Mouse (Mus musculus) lung, embryonic 16.5 days (tissue): ENCODE results near the gene Ctu1. TPM values are rescaled to one million over a fixed set of nuclear protein-coding genes. Genes with fewer than 3 reads are reported as not detected.
"Not testable (repeated sequence)": the region's sequence is repeated elsewhere in the genome, so short reads cannot be mapped to it uniquely, and the experiment has no call there.

ENCODE experiments used
- ATAC-seq: fragments of 200-750 bp; cut with Nextera tagmentation; 2 replicates; pipeline ENCODE4 v1.8.0; 2017; ENCODE audit warnings: low read depth, mild to moderate bottlenecking, moderate library complexity
- H3K27ac ChIP-seq: fragments of 300-500 bp; sonication (generic); 2 replicates; pipeline ENCODE4 v1.5.1; 2014; ENCODE audit warnings: mild to moderate bottlenecking, control low read depth, low read length
- H3K27me3 ChIP-seq: fragments of 300-500 bp; sonication (generic); 2 replicates; pipeline ENCODE4 v1.6.1; 2014; ENCODE audit warnings: low read depth, low read length, mixed read lengths; ENCODE audit not compliant: control insufficient read depth, insufficient read depth
- H3K36me3 ChIP-seq: fragments of 300-500 bp; sonication (generic); 2 replicates; pipeline ENCODE4 v1.6.1; 2014; ENCODE audit warnings: low read length; ENCODE audit not compliant: control insufficient read depth, insufficient read depth
- H3K4me1 ChIP-seq: fragments of 300-500 bp; sonication (generic); replicated peaks from 2 replicates; pipeline ENCODE4 v1.6.1; 2014; ENCODE audit warnings: low read length, mixed read lengths; ENCODE audit not compliant: control insufficient read depth, insufficient read depth
- H3K4me2 ChIP-seq: fragments of 300-500 bp; sonication (generic); 2 replicates; pipeline ENCODE4 v1.6.1; 2014; ENCODE audit warnings: low read depth, low read length, control low read depth
- H3K4me3 ChIP-seq: fragments of 300-500 bp; sonication (generic); 2 replicates; pipeline ENCODE4 v1.5.1; 2014; ENCODE audit warnings: mild to moderate bottlenecking, low read length, control low read depth
- H3K9ac ChIP-seq: fragments of 300-500 bp; sonication (generic); 2 replicates; pipeline ENCODE4 v1.6.1; 2014; ENCODE audit warnings: low read length, control low read depth
- H3K9me3 ChIP-seq: fragments of 300-500 bp; sonication (generic); 2 replicates; pipeline ENCODE4 v1.6.1; 2016; ENCODE audit warnings: low read length; ENCODE audit not compliant: control insufficient read depth
- WGBS: fragments of 180-500 bp; shearing (Covaris S2); extraction: QIAGEN DNeasy Blood & Tissue Kit; methylation state at CpG from one replicate; pipeline ENCODE4 v1.1.7; 2014; 5-methylcytosine and 5-hydroxymethylcytosine counted together
- polyA plus RNA-seq: library from polyadenylated mRNA; unstranded; fragments of >200 nt; fragmentation: Nextera tagmentation; extraction: Ambion mirVana; gene quantifications from 2 replicates; pipeline ENCODE4 v1.2.1, GENCODE M21; 2015

The Ctu1 gene
- polyA plus RNA-seq, 1 experiment from 2014 or later = 13.0 TPM

DNA sequence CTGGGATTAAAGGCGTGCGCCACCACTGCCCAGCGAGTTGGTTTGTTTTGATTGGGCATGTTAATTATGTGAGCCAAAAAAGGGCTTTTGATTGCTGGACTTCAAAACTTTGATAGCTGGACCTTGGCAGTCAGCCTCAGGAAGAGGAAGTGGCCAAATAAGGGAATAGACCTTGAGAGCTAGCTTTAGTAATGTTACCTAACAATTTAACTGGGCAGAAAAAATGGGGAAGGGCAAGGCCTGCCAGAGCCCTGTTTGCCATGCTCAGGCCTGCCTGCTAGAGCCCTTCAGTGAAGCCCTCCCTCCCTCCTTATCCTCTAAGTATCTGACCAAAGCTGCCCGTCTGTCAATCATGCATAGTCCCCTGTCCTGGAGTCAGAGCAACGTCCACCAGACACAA is 29.2 kb upstream of the Ctu1 start:
- no peak overlapping the region for H3K27ac ChIP-seq
- no peaks in the 10 kb centered on the region for H3K27me3 ChIP-seq
- no peak overlapping the region for H3K4me2 ChIP-seq
- 63% methylated on average over 5 of the region's 5 CpGs for WGBS
- peak; percentile 32 for ATAC-seq
- H3K4me3 ChIP-seq = no peak overlapping the region
- no peaks in the 10 kb centered on the region for H3K9me3 ChIP-seq
- no peaks in the 10 kb centered on the region for H3K36me3 ChIP-seq
- H3K4me1 ChIP-seq = no peaks in the 10 kb centered on the region
- no peak overlapping the region for H3K9ac ChIP-seq

DNA sequence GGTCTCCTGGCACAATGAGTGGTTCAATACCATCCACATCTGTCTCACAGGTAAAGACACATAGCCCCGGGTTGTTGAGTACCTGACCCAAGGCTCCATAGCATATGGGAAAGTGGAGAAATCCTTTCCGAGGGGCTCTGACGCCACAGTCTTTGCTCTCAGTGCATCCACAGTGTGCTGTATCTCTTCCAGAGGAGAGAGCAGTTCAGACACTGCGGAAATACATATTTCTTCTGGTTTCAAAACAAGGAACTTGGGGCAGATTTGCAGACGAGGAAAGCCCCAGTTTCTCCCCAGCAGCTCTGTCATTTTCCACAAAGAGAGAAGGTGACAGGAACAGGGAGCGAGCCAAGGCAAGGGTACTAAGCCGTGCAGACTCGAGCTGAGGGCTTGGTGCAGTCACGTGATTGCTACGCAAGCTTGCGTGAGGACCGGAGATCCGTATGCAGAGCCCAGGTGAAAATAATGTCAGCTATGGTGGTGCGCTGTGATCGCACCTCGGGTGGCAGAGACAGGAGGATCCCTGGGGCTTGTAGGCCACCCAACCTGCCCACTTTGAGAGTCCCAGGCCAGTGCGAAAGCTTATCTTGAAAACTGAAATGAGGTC is 28.7 kb upstream of the Ctu1 start:
- 72% methylated on average over 17 of the region's 17 CpGs for WGBS
- no peak overlapping the region for H3K4me2 ChIP-seq
- no peaks in the 10 kb centered on the region for H3K27me3 ChIP-seq
- H3K9ac ChIP-seq = no peak overlapping the region
- H3K4me1 ChIP-seq = no peaks in the 10 kb centered on the region
- no peak for ATAC-seq
- H3K4me3 ChIP-seq = no peak overlapping the region
- no peak overlapping the region for H3K27ac ChIP-seq
- no peaks in the 10 kb centered on the region for H3K9me3 ChIP-seq
- H3K36me3 ChIP-seq = no peaks in the 10 kb centered on the region

DNA sequence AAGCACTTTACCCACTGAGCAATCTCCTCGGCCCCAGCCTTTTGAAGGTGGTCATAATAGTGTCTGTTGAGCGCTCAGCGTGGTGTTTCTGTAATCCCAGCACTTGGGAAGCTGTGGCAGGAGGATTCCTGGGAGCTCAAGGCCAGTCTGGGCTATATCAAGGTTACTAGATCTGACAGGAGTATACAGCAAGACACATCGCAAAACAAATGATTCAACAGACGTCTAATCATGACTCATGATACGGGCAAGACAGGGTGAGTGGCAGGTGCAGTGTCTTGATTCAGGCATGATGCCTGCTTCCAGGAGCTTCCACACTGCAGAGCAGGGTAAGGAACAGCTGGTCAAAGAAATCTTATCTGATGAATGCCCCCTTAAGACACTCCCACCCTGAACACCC is 19.1 kb upstream of the Ctu1 start:
- Histone ChIP-seq H3K4me1 (no peaks in the 10 kb centered on the region), H3K27ac (no peak overlapping the region), H3K4me3 (no peak overlapping the region), H3K9me3 (no peaks in the 10 kb centered on the region), H3K4me2 (no peak overlapping the region), H3K27me3 (no peaks in the 10 kb centered on the region), H3K36me3 (no peaks in the 10 kb centered on the region), H3K9ac (no peak overlapping the region)
- ATAC-seq = no peak
- 82% methylated on average over 6 of the region's 6 CpGs for WGBS

DNA sequence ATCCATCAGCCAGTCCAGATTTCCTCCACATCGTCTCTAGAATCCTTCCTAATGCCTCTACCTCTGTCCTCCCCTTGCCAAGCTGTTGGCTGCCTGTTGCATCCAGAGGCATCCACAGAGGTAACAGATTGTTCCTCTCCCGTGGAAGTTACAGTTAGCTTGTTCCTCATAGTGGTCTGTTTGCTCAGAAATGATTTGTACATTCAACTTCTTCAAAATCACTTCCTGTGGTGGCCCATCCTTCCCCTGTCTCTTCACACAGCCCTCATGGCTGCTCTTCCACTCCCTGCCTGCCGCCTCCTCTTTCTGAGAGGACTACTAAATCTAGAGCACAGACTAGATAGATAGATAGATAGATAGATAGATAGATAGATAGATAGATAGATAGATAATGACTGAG is 17.3 kb upstream of the Ctu1 start:
- no peaks in the 10 kb centered on the region for H3K4me1 ChIP-seq
- no peak overlapping the region for H3K4me3 ChIP-seq
- H3K4me2 ChIP-seq = no peak overlapping the region
- 64% methylated on average over 3 of the region's 3 CpGs for WGBS
- no peaks in the 10 kb centered on the region for H3K9me3 ChIP-seq
- no peaks in the 10 kb centered on the region for H3K36me3 ChIP-seq
- H3K9ac ChIP-seq = no peak overlapping the region
- no peak overlapping the region for H3K27ac ChIP-seq
- no peaks in the 10 kb centered on the region for H3K27me3 ChIP-seq
- ATAC-seq = no peak

DNA sequence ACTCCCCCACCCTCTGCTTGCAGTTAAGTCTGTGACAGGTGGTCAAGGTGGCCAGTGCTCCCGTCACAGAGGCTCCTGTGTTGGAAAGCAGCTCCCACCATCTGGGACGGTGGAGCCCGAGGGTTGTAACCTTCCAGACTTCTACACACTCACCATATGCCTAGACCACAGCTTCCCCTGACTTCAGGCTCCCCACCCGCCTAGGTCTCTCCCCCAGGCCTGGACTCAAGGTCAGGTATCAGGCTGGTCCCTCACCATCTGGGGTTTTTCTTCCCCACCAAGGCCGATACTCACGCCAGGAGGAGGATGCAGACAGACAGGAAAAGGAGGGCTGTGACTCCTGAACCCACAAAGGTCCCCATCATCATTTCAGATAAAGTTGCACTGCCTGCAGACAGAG is 15.6 kb upstream of the Ctu1 start:
- Histone ChIP-seq H3K36me3 (no peaks in the 10 kb centered on the region), H3K27me3 (no peaks in the 10 kb centered on the region), H3K4me3 (no peak overlapping the region), H3K9me3 (no peaks in the 10 kb centered on the region), H3K4me1 (no peaks in the 10 kb centered on the region), H3K9ac (no peak overlapping the region), H3K4me2 (no peak overlapping the region), H3K27ac (no peak overlapping the region)
- 68% methylated on average over 6 of the region's 6 CpGs for WGBS
- ATAC-seq = no peak

DNA sequence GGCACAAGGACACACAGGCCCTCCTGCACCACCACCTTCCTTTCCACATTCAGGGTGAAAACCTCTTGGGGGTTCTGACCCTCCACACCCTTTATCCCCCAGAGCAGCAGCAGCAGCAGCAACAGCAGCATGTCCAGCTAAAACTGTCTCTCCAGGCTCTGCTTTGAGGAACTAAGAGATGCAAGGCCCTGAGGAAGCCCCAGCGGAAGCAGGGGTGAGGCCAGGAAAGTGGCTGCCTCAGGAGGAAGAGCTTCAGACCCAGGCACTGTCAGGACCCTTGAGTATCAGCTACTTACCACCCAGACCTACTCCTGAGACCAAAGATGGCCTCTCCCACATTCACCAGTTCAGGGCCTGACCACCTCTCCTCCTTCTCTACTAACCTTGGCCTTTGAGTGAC is 11.8 kb upstream of the Ctu1 start, which contains the start of gene Siglece:
Gene Siglece, minus strand, starts transcription at position 160 of the 400 bp plus-strand sequence.
- H3K9ac ChIP-seq = no peak within 1 kb of the TSS
- no peak within 1 kb of the TSS for H3K27ac ChIP-seq
- no peaks in the 10 kb centered on the region for H3K36me3 ChIP-seq
- WGBS = 50% methylated on average over 1 of the region's 1 CpGs
- H3K4me3 ChIP-seq = no peak within 1 kb of the TSS
- no peaks in the 10 kb centered on the region for H3K27me3 ChIP-seq
- H3K9me3 ChIP-seq = no peaks in the 10 kb centered on the region
- no peak for ATAC-seq
- no peak within 1 kb of the TSS for H3K4me2 ChIP-seq
- H3K4me1 ChIP-seq = no peaks in the 10 kb centered on the region

DNA sequence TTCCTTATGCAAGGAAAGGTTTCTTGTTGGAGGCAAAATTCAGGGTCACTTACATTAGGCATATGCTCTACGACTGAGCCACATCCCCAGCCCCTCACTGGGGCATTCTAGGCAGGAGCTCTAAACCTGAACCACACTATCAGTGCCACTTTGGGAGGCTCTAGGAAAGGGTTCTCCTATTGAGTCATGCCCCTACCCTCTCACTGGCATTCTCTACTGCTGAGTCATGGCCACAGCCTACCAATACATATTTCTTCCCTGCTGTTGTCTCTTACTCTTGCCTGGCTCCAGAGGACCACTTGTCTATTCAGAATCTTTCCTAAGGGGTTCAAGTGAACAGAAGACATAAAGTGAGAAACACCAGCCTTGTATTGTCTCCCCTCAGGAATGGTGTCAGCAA is 9.0 kb upstream of the Ctu1 start:
- WGBS = 96% methylated on average over 1 of the region's 1 CpGs
- no peaks in the 10 kb centered on the region for H3K4me1 ChIP-seq
- H3K4me2 ChIP-seq = no peak overlapping the region
- no peak overlapping the region for H3K4me3 ChIP-seq
- no peak overlapping the region for H3K27ac ChIP-seq
- H3K9me3 ChIP-seq = no peaks in the 10 kb centered on the region
- no peaks in the 10 kb centered on the region for H3K27me3 ChIP-seq
- ATAC-seq = no peak
- no peaks in the 10 kb centered on the region for H3K36me3 ChIP-seq
- H3K9ac ChIP-seq = no peak overlapping the region

DNA sequence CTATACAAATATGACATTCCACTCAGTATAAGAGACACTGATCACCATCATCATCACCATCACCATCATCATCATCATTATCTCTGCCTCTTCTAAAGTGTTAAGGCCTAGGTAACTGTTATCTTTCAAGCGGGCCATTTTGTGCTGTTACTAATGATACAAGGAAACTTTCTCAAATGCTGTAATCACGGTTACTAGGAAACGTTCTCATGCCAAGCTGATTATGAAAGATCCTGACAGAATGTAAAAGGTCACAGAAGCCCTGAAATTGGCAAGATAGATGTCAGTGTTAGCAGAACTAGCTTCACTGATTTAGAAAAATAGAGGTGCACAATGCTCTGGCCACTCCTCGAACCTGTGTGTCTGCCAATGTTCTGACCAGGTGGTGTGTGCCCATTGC is 4.6 kb upstream of the Ctu1 start:
- H3K27me3 ChIP-seq, H3K9me3 ChIP-seq, H3K36me3 ChIP-seq, H3K9ac ChIP-seq, H3K4me2 ChIP-seq, H3K4me3 ChIP-seq, H3K27ac ChIP-seq, H3K4me1 ChIP-seq, ATAC-seq: not testable (repeated sequence)
- 75% methylated on average over 4 of the region's 4 CpGs for WGBS

DNA sequence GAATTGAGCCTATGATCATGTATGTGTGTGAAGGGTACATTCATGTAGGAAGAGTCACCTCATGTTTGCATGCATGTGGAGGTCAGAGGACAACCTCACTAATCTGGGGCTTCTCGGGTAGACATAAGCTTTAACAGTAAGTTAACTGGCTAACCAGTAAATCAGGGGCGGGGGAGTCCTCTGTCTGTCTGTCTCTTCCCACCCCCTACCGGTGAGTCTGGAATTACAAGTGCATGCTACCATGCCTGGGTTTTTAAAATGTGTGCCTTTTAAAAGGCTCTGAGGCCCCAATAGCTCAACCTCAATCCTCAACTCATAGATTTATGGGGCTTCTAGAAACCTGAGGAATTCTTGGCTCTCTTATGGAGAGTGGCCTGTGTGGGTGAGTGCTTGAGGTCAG is 3.2 kb upstream of the Ctu1 start:
- no peak overlapping the region for H3K4me2 ChIP-seq
- no peaks in the 10 kb centered on the region for H3K9me3 ChIP-seq
- no peaks in the 10 kb centered on the region for H3K36me3 ChIP-seq
- no peak overlapping the region for H3K27ac ChIP-seq
- H3K27me3 ChIP-seq = no peaks in the 10 kb centered on the region
- peaks cover 8% of the 10 kb centered on the region for H3K4me1 ChIP-seq
- H3K9ac ChIP-seq = no peak overlapping the region
- WGBS = 11% methylated on average over 3 of the region's 3 CpGs
- ATAC-seq = no peak
- H3K4me3 ChIP-seq = no peak overlapping the region
